Mouse (Mus musculus) megakaryocyte, embryonic 14.5 days (primary cell): ENCODE results near the gene Vamp5. TPM values are rescaled to one million over a fixed set of nuclear protein-coding genes. Genes with fewer than 3 reads are reported as not detected.

ENCODE experiments used
- H3K27me3 ChIP-seq: replicated peaks from 2 replicates; pipeline ENCODE3; 2012; ENCODE audit warnings: inconsistent platforms
- H3K36me3 ChIP-seq: replicated peaks from 2 replicates; pipeline ENCODE3; 2012; ENCODE audit warnings: low read length, inconsistent platforms, mixed read lengths
- H3K4me1 ChIP-seq: 2 replicates; pipeline ENCODE4 v1.6.1; 2012; ENCODE audit warnings: inconsistent platforms
- H3K4me3 ChIP-seq: replicated peaks from 2 replicates; pipeline ENCODE3; 2012; ENCODE audit warnings: moderate library complexity, mild to moderate bottlenecking, inconsistent platforms
- H3K9me3 ChIP-seq: 2 replicates; pipeline ENCODE4 v1.6.1; 2012; ENCODE audit warnings: inconsistent platforms
- FLI1 ChIP-seq: IDR thresholded peaks from 2 replicates; pipeline ENCODE4 v1.6.1; 2012; ENCODE audit warnings: low read length, inconsistent platforms, mixed read lengths
- GATA1 ChIP-seq: IDR thresholded peaks from 3 replicates; pipeline ENCODE4 v1.6.1; 2012; ENCODE audit warnings: mixed read lengths, low read length, inconsistent platforms, borderline replicate concordance
- polyA plus RNA-seq: library from polyadenylated mRNA; stranded (reverse); fragments of >175 nt; gene quantifications from 2 replicates; pipeline ENCODE4 v1.2.3, GENCODE M21; 2012; ENCODE audit warnings: low replicate concordance; ENCODE audit not compliant: insufficient read depth

Vamp5 gene
- polyA plus RNA-seq, 1 experiment = 61.7 TPM

DNA sequence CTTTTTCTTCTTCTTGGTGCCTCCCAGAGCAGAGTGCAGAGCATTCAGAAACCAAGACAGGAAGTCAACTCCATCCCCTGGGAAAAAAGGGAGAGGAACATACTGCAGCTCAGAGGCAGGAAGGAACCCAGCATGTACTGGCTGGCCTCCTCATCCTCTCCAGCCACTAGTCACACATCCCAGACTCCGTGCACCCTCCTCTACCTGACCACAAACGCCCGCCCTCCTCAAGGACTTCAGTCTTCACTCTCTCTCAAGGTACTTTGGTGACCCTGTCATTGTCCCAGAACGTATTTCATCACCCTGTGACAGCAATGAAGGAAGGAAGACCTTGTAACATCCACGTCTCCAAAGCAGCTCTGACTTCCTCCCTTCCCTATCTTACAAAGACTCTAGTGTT lies 47.2 kb downstream of the Vamp5 start:
- peak overlapping the region; percentile 73 for H3K4me3 ChIP-seq
- TF ChIP-seq GATA1 (no peak), FLI1 (no peak)
- H3K4me1 ChIP-seq = peaks cover 94% of the 10 kb centered on the region
- no peaks in the 10 kb centered on the region for H3K27me3 ChIP-seq
- H3K9me3 ChIP-seq = no peaks in the 10 kb centered on the region
- peaks cover 98% of the 10 kb centered on the region for H3K36me3 ChIP-seq

DNA sequence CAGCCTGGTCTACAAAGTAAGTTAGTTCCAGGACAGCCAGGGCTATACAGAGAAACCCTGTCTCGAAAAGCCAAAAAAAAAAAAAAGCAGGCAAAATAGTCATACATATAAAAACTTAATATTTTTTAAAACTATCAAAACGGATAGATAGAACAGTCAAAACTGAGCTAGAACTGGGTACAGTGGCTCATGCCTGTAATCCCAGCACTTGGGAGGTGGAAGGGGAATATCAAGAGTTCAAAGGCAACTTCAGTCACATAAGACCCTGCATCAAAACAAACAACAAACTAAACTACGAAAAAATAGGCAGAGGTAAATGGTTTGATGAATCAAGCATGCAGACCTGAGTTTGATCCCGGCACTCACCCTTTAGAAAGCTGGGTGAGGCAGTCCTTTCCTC lies 50.1 kb downstream of the Vamp5 start:
- TF ChIP-seq GATA1 (no peak), FLI1 (no peak)
- Histone ChIP-seq H3K4me3 (no peak overlapping the region), H3K36me3 (peaks cover 97% of the 10 kb centered on the region), H3K4me1 (peaks cover 88% of the 10 kb centered on the region), H3K27me3 (no peaks in the 10 kb centered on the region), H3K9me3 (no peaks in the 10 kb centered on the region)

DNA sequence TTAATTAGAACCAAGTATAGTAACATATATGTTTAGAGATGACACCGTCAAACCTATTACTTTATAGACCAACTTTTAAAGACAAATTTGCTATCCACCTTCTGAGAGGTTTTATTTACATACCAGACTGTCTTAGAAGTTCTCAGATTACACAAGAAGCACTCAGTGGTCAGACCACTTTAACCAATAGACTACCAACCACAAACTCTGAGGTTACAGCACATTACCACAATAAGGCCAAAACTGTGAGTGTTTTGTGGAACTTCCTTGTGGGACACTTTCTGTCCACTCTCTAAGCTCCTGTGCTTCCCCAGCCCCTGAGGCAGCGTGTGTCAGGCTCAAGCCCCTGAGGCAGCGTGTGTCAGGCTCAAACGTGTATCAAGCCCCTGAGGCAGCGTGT lies 51.2 kb downstream of the Vamp5 start:
- Histone ChIP-seq H3K27me3 (no peaks in the 10 kb centered on the region), H3K36me3 (peaks cover 97% of the 10 kb centered on the region), H3K4me1 (peaks cover 85% of the 10 kb centered on the region), H3K4me3 (no peak overlapping the region), H3K9me3 (no peaks in the 10 kb centered on the region)
- TF ChIP-seq GATA1 (no peak), FLI1 (no peak)

DNA sequence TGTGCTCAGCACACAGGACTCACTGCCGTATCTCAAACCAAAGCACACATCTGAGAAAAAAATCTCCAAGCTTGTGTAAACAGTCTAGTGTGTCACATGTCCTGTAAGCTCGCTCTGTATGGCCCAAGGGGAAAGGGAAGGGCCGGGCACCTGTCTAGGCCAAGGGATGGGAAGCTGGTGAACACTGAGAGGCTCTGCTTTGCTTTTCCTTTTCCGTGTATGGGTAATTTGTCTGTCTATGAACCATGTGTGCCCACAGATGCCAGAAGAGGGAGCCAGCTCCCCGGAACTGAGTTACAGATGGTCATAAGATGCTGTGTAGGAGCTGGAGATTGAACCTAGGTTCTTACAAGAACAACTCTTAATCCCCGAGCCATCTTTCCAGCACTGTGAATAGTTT lies 54.0 kb downstream of the Vamp5 start:
- Histone ChIP-seq H3K4me3 (no peak overlapping the region), H3K4me1 (peaks cover 83% of the 10 kb centered on the region), H3K27me3 (no peaks in the 10 kb centered on the region), H3K9me3 (no peaks in the 10 kb centered on the region), H3K36me3 (peaks cover 97% of the 10 kb centered on the region)
- TF ChIP-seq FLI1 (no peak), GATA1 (no peak)

DNA sequence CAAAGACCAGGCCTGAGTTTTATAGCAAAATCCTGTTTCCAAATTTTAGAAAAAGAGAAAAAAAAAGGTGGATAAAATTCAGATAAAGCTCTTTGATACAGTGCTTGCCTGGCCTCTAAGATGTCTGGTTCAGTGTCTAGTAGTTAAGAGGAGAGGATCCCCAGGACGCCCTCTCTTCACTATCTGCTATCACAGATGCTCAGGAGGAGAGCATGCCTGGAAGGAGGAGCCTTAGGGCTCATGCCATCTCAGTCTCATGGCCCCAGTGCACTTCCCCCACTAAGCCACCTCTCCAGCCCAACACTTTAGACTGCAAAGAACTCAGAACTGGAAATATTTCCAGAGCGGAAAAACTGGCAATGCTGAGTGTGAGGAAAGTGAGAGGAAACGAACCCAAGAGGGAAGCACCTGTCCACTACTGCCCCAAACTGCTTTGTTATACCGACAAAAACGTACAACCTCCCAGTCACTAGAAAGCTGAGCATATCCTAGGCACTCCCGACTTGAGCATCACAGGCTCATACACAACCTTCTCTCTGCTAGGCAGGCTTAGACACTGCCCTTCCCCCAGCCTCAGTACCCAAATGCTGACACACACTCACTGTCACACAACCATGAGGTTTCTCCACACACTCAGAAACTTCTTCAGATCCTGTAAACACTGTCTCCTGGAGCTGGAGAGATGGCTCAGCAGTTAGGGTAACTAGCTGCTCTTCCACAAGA lies 56.3 kb downstream of the Vamp5 start:
- no peaks in the 10 kb centered on the region for H3K27me3 ChIP-seq
- no peak overlapping the region for H3K4me3 ChIP-seq
- TF ChIP-seq FLI1 (no peak), GATA1 (no peak)
- H3K4me1 ChIP-seq = peaks cover 86% of the 10 kb centered on the region
- no peaks in the 10 kb centered on the region for H3K9me3 ChIP-seq
- H3K36me3 ChIP-seq = peaks cover 98% of the 10 kb centered on the region

DNA sequence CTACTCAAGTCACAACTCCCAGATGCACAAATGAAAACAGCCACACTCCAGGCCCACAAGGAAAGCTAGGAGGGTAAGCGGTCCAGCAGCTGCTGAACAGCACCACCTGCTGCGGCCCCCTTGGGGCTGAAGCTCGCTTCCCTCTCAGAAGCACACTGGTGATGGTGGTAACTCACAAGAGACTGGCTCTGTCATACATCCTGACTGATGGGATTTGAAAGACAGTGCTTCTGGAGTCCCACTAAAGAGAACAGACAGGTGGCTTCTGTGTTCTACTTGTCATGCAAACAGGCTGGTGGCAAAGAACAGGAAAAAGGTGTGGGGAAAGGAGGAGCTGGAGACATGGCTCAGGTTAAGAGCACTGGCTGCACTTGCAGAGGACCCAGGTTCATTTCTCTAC lies 57.3 kb downstream of the Vamp5 start:
- Histone ChIP-seq H3K4me1 (peaks cover 87% of the 10 kb centered on the region), H3K9me3 (no peaks in the 10 kb centered on the region), H3K4me3 (no peak overlapping the region), H3K36me3 (peaks cover 96% of the 10 kb centered on the region), H3K27me3 (no peaks in the 10 kb centered on the region)
- TF ChIP-seq FLI1 (no peak), GATA1 (no peak)

DNA sequence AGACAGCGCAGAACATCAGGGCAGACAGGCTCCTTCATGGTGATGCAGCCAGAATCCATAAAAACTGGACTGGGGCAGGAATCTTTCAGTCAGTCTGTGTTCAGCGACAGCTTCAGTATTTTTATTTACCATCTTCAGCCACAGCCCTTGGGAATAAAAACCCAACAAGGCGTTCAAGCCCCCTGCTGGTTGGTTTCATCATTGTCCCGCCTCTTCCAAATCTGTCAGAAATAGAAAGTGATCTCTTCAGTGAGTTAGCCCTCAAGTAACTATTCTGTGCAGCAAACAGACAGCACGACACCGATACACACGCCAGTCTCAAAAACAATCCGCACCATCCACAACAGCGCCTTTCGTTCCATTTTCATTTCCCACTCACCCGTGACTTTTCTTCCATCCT lies 61.2 kb downstream of the Vamp5 start:
- Histone ChIP-seq H3K36me3 (peaks cover 93% of the 10 kb centered on the region), H3K9me3 (no peaks in the 10 kb centered on the region), H3K27me3 (no peaks in the 10 kb centered on the region), H3K4me1 (peaks cover 96% of the 10 kb centered on the region), H3K4me3 (peak overlapping the region; percentile 66)
- TF ChIP-seq GATA1 = no peak
- TF ChIP-seq FLI1 = no peak

Other genes starting within 250 kb of the Vamp5 start
- 51.0 and 108 TPM in 2 replicates for gene Atoh8, start 144.9 kb downstream of the Vamp5 start, polyA plus RNA-seq
- 2.7 and 3.5 TPM in 2 replicates for gene Sftpb, start 75.9 kb downstream of the Vamp5 start, polyA plus RNA-seq
- 6.4 and 27.8 TPM in 2 replicates for gene Usp39, start 35.3 kb downstream of the Vamp5 start, polyA plus RNA-seq
- gene 0610030E20Rik, start 33.2 kb downstream of the Vamp5 start, polyA plus RNA-seq = 3.9 and 10.7 TPM in 2 replicates
- gene Tmem150a, start 25.0 kb downstream of the Vamp5 start, polyA plus RNA-seq = 48.1 and 129 TPM in 2 replicates
- 64.6 and 113 TPM in 2 replicates for gene Rnf181, start 13.5 kb downstream of the Vamp5 start, polyA plus RNA-seq
- gene Vamp8, start 10.2 kb upstream of the Vamp5 start, polyA plus RNA-seq = 31.1 and 174 TPM in 2 replicates
- 4.8 and 8.6 TPM in 2 replicates for gene Ggcx, start 33.8 kb upstream of the Vamp5 start, polyA plus RNA-seq
- gene Mat2a, start 59.1 kb upstream of the Vamp5 start, polyA plus RNA-seq = 1.6 and 17.1 TPM in 2 replicates
- 0.10 TPM in 1 of 2 replicates, not detected in the other for gene Sh2d6, start 141.2 kb upstream of the Vamp5 start, polyA plus RNA-seq
- gene Capg, start 163.9 kb upstream of the Vamp5 start, polyA plus RNA-seq = 7.6 and 140 TPM in 2 replicates
- 11.4 and 18.4 TPM in 2 replicates for gene Elmod3, start 217.9 kb upstream of the Vamp5 start, polyA plus RNA-seq
- 7.6 and 25.6 TPM in 2 replicates for gene Retsat, start 218.0 kb upstream of the Vamp5 start, polyA plus RNA-seq
- 0.86 and 2.9 TPM in 2 replicates for gene Tgoln1, start 236.5 kb upstream of the Vamp5 start, polyA plus RNA-seq